Mouse (Mus musculus) gastrocnemius, adult 18-20 months (tissue): Measurements from ENCODE around the gene Arhgap23. TPM values are rescaled to one million over a fixed set of nuclear protein-coding genes. Genes with fewer than 3 reads are reported as not detected.

Source experiments
- DNase-seq: peaks from one replicate; pipeline ENCODE4 v3.0.0; 2021; ENCODE audit warnings: low spot score
- total RNA-seq, 2 experiments: library from RNA; stranded (reverse); gene quantifications; 2 replicates each; pipeline ENCODE4 v1.2.3; 2021

Arhgap23 gene
- total RNA-seq, 2 experiments from 2014 or later: 4.8 to 7.5 TPM

GRCm38 (mm10) chr11:97502383-97502782, 87.0 kb downstream of the Arhgap23 start:
- no peak for DNase-seq

GRCm38 (mm10) chr11:97502846-97503245, 87.5 kb downstream of the Arhgap23 start:
- no peak for DNase-seq

GRCm38 (mm10) chr11:97505784-97506183, 90.5 kb downstream of the Arhgap23 start:
- no peak for DNase-seq

DNA sequence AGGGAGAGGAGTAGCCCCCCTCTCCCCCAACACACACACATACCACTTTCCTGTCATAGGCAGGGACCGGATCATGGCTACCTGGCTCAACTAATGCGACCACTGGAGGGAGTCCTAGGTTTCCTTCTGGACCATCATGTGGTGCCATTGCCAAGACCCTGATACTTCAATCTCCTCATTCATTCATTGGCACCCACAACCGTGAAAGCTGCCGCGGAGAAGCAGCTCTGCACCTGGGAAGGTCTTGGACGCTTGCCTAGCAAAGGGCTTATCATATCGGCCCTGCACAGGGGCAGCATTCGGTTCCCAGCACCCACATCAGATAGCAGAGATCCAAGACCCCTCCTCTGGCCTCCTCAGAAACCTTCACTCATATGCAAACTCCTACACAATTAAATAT, 91.0 kb downstream of the Arhgap23 start:
- no peak for DNase-seq

- no peak for DNase-seq
These were observed 92.9 kb downstream of the Arhgap23 start for GRCm38 (mm10) chr11:97508198-97508597.

GRCm38 (mm10) chr11:97509058-97509457, 93.7 kb downstream of the Arhgap23 start:
- DNase-seq: no peak

GRCm38 (mm10) chr11:97509715-97510485, 94.6 kb downstream of the Arhgap23 start:
- DNase-seq: no peak

DNA sequence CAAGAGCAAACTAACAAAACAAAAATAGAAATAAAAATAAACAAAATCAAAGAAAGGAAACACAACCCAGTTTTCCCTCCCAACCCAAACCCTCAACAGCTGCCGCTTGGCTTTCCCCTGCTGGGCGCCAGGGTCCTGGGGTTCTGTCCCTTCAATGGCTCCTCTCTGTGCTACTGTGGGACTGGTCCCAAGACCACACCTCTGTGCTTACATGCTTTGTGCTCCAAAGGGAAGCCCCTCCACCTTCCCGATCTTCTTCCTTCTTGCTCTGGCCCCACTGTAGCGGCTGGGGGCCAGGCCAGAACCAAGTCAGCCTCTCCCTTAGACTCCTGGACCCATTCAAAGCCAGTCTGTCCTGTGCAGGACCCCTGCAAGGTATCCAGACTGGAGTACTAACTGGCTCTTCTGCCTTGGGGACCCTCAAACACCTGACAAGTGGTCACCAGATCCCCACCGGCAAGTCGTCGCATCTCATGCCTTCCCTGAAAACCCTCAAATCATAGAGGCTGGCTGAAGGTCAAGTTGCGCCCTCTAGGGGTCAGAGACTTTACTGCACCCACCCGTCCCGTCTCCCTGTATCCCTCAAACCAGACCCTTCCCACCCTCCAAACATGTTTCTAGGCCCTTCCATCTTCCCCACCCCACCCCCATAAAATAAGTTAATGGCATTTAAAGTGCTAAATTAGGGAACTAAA, 95.8 kb downstream of the Arhgap23 start:
- peak; percentile 64 for DNase-seq

- DNase-seq: peak; percentile 16
These were observed 96.5 kb downstream of the Arhgap23 start for GRCm38 (mm10) chr11:97511661-97512369.

- no peak for DNase-seq
These were observed 97.2 kb downstream of the Arhgap23 start for GRCm38 (mm10) chr11:97512511-97512910.

DNA sequence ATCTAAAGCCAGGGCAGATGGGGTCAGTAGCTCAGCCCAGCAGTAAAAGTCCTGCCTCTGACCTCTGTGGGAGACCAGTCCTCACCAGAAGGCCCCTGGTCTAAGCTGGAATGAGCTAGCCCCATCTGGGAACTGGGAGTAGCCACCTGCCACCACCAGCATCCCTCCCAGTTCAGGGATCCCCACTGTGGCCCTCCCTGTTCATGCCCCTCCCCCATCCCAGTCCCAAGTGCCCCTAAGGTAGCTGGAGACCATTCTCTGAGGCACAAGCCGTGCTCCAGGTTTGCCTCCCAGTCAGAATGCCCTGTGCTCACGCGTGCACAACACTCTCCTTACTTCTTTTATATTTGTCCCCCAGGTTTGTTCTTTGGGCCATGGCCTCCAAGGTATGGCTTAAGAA, 97.7 kb downstream of the Arhgap23 start:
- DNase-seq: no peak

GRCm38 (mm10) chr11:97520541-97520940, 105.2 kb downstream of the Arhgap23 start:
- no peak for DNase-seq

DNA sequence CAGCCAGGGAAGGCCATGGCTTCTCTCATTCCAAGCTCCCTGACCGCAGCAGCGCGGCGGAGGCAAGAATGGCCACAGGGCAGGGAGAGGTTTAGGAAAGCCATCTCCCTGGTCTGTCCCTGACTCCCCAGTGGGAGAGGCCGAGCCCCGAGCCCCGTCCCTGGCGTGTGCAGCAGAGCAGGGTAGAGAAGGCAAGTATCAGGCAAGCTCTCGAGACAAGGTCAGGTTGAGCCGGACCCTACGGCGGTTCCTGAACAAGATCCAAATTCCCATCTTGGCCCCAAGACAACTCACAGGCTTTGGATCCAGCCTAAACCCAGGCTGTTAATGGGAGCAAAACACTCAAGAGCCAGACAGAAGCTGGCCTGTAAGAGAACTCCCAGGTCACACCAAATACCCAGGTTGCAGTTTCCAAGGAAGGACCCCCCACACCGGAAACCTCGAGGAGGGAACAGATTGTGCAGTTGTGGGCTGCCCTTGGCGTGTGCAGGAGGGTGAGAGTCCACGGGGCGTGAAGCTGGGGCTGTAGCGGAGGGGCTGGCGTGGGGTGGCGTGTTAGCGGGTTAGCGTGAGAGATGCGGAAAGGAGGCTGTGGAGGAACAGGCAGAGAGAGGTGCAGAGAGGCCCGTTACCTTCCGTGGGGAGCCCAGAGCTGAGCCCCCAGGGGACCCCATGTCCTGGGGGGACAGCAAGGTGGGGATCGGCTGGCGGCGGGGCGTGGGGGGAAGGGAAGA, 106.6 kb downstream of the Arhgap23 start:
- no peak for DNase-seq

GRCm38 (mm10) chr11:97523107-97523506, 107.8 kb downstream of the Arhgap23 start:
- DNase-seq: no peak

DNA sequence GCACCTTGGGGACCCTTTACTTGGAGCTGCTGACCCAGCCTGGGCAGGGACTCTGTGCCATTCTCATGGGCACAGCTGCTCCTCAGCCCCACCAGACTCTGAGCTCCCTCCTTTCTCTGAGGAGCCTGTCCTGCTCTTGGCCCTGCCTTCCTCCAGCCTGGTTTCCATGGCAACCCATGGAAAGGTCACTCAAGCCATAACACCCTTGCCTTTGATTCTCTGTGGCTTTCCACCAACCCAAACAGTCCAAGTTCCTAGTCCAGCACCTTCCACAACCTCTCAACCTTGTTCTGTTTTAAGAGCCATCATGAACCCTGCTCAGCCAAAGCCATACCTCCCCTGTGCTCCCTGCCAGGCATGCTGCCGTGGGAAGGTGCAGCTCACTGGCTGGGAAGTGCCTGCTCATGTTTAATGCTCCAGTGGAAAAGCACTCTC, 108.5 kb downstream of the Arhgap23 start:
- no peak for DNase-seq

- no peak for DNase-seq
These were observed 109.0 kb downstream of the Arhgap23 start for GRCm38 (mm10) chr11:97524306-97524705.

DNA sequence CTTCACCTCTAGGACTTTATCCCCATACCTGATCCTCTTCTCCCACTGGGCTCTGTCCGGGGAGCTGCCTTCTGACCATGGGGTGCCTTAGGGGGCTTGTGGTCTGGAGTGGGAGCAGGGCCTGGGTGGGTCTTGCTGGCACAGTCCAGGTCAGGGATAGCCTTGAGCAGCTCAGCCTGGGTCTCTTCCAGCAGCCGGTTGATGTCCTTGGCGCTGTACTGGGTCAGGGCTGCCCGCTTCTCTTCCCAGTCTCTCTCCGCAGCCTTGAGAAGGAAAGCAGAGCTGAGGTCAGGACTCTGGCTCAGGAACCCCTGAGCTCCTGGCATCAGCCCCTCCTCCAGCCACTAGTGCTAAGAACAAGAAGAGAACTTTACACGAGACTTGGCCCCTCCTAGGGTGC, 110.0 kb downstream of the Arhgap23 start:
- no peak for DNase-seq

- DNase-seq: no peak
These were observed 113.0 kb downstream of the Arhgap23 start for GRCm38 (mm10) chr11:97528282-97528808.

DNA sequence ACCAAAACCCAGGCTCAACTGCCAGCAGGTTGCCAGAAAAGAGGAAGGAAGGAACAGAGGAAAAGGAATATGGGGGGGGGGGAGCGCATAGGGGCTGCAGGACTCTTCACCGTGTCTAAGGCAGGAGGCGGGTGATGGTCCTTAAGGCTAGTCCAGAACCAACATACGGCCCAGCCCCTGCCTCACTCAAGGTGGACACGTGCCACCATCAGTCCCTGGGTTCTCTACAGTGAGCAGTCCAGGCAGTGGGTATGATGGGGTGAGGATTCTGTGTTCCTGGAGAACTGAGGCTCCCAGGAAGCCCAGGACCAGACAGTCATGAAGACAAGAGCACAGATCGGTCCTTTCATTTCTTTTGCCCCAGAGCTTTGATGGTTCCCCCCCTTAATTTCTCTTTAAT, 114.7 kb downstream of the Arhgap23 start:
- no peak for DNase-seq

GRCm38 (mm10) chr11:97530961-97531360, 115.6 kb downstream of the Arhgap23 start:
- DNase-seq: no peak
